Mouse (Mus musculus) heart, embryonic 11.5 days (tissue): Measurements from ENCODE around the gene Gm1043. TPM values are rescaled to one million over a fixed set of nuclear protein-coding genes. Genes with fewer than 3 reads are reported as not detected.
A peak's percentile ranks its signal among the peaks of the same experiment; 100 is the strongest.

ENCODE experiments used
- ATAC-seq: fragments of 200-750 bp; cut with Nextera tagmentation; replicated peaks from 2 replicates; pipeline ENCODE4 v1.8.0; 2017; ENCODE audit warnings: moderate library complexity; ENCODE audit not compliant: insufficient number of reproducible peaks, low FRiP score, low TSS enrichment
- H3K27ac ChIP-seq: fragments of 300-500 bp; sonication (generic); 2 replicates; pipeline ENCODE4 v1.5.1; 2014; ENCODE audit warnings: mild to moderate bottlenecking, low read depth, low read length
- H3K27me3 ChIP-seq: fragments of 300-500 bp; sonication (generic); 2 replicates; pipeline ENCODE4 v1.6.1; 2014; ENCODE audit warnings: mild to moderate bottlenecking, low read length, mixed read lengths; ENCODE audit not compliant: control insufficient read depth, insufficient read depth
- H3K36me3 ChIP-seq: fragments of 300-500 bp; sonication (generic); 2 replicates; pipeline ENCODE4 v1.6.1; 2014; ENCODE audit warnings: mild to moderate bottlenecking, low read length, moderate library complexity, mixed read lengths; ENCODE audit not compliant: control insufficient read depth, insufficient read depth
- H3K4me1 ChIP-seq: fragments of 300-500 bp; sonication (generic); 2 replicates; pipeline ENCODE4 v1.6.1; 2014; ENCODE audit warnings: low read length; ENCODE audit not compliant: control insufficient read depth, insufficient read depth
- H3K4me2 ChIP-seq: fragments of 300-500 bp; sonication (generic); 2 replicates; pipeline ENCODE4 v1.6.1; 2014; ENCODE audit warnings: mild to moderate bottlenecking, moderate library complexity
- H3K4me3 ChIP-seq: fragments of 300-500 bp; sonication (generic); 2 replicates; pipeline ENCODE4 v1.5.1; 2014; ENCODE audit warnings: low read depth, low read length
- H3K9ac ChIP-seq: fragments of 300-500 bp; sonication (generic); 2 replicates; pipeline ENCODE4 v1.6.1; 2014; ENCODE audit warnings: mild to moderate bottlenecking, low read depth, low read length, moderate library complexity
- H3K9me3 ChIP-seq: fragments of 300-500 bp; sonication (generic); replicated peaks from 2 replicates; pipeline ENCODE4 v1.6.1; 2016; ENCODE audit warnings: low read length; ENCODE audit not compliant: control insufficient read depth
- WGBS: fragments of 180-500 bp; shearing (Covaris S2); extraction: QIAGEN DNeasy Blood & Tissue Kit; methylation state at CpG from one replicate; pipeline ENCODE4 v1.1.7; 2014; ENCODE audit not compliant: insufficient replicate concordance; 5-methylcytosine and 5-hydroxymethylcytosine counted together
- polyA plus RNA-seq: library from polyadenylated mRNA; unstranded; fragments of >200 nt; fragmentation: Nextera tagmentation; extraction: Ambion mirVana; gene quantifications from 2 replicates; pipeline ENCODE4 v1.2.1, GENCODE M21; 2014

The Gm1043 gene
- polyA plus RNA-seq: not detected in 2 replicates

DNA sequence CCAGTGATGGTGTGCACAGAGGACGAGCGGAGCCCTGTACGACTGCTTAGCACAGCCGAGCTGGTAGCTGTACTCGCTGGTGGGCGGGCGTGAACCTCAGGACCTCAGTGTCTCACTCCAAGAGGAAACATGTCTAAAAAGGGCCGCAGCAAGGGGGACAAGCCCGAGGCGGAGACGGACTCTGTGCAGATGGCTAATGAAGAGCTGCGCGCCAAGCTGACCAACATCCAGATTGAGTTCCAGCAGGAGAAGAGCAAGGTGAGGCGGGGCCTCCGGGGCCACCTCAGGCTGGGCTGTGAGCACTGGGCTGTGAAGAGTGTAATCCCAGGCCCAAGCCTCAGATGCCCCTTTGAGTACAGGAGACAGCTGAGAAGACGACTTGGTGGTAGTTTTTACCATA is at the start of gene Gm1043:
Gene Gm1043 (plus strand): TSS at position 130 of the 400 bp plus-strand sequence.
- Histone ChIP-seq H3K27me3 (peaks cover 14% of the 10 kb centered on the region), H3K4me3 (no peak within 1 kb of the TSS), H3K4me2 (no peak within 1 kb of the TSS), H3K27ac (no peak within 1 kb of the TSS), H3K9me3 (no peaks in the 10 kb centered on the region), H3K4me1 (peaks cover 5% of the 10 kb centered on the region; the same call in 1 of the 2 replicates), H3K9ac (no peak within 1 kb of the TSS), H3K36me3 (no peaks in the 10 kb centered on the region)
- 81% methylated on average over 16 of the region's 16 CpGs for WGBS
- no peak for ATAC-seq

DNA sequence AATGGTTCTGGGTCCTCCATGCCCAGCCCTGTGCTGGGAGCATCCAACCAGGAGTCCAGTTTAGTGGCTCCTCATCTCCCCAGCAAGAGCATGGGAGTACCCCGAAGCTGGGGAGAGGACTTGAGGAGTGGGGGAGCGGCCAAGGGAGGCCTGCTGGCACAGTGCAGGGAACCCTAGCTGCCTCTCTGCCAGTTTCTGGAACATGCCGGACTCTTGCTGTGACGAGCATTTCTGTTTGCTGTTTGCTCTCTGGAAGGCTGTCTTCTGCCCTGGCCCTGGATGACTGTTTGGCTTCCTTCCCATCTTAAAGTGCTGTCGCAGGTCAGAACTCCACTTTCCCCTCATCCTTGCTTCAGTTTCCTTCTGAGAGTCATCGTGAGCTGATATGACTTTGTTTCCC is 49.3 kb upstream of the Gm1043 start:
- Histone ChIP-seq H3K4me2 (no peak overlapping the region), H3K9ac (no peak overlapping the region), H3K27me3 (peaks cover 20% of the 10 kb centered on the region), H3K9me3 (no peaks in the 10 kb centered on the region), H3K36me3 (no peaks in the 10 kb centered on the region), H3K4me1 (no peaks in the 10 kb centered on the region), H3K4me3 (no peak overlapping the region), H3K27ac (no peak overlapping the region)
- ATAC-seq: no peak
- 80% methylated on average over 6 of the region's 6 CpGs for WGBS

DNA sequence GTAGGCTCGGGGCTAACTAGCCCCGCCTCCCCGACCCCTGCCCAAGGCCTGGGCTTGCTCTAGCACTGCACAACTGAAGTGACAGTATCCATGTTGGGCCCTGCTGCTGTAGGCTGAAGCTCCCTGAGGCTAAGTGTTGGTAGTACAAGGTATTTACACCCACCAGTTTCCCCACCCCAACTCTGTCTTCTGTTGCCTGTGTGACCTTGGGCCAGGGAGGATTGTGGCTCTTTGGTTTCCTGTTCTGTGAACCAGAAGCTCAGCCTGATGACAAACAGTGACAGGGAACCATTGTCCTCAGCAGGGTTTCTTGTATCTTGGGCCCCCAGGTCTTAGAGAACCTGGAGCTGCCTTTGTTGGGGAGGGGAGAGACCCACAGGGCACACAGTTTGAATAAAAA is 48.3 kb upstream of the Gm1043 start:
- WGBS: 72% methylated on average over 3 of the region's 3 CpGs
- H3K27me3 ChIP-seq: peaks cover 11% of the 10 kb centered on the region
- H3K36me3 ChIP-seq: no peaks in the 10 kb centered on the region
- H3K9me3 ChIP-seq: no peaks in the 10 kb centered on the region
- H3K9ac ChIP-seq: no peak overlapping the region
- no peak overlapping the region for H3K4me2 ChIP-seq
- peaks cover 5% of the 10 kb centered on the region; the same call in 1 of the 2 replicates for H3K4me1 ChIP-seq
- H3K4me3 ChIP-seq: no peak overlapping the region
- no peak overlapping the region for H3K27ac ChIP-seq
- no peak for ATAC-seq

DNA sequence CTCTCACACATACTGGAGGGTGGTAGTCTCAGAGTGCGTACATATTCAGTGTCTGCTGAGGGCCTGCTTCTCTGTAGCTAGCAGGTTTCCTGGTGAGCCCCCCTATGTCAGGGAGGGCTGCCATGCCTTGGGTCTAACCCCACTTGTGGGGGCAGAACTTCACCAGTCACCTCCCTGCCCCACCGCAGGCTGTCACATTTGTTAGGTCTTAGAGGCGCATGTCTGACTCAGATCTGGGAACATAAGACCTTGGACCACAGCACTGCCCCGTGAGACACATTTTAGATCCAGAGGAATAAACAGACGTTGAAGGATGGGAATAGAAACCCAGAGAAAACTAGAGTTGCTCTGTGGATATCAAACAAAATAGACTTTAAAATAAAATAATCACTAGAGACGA is 45.3 kb upstream of the Gm1043 start:
- ATAC-seq: no peak
- peaks cover 5% of the 10 kb centered on the region; the same call in 1 of the 2 replicates for H3K4me1 ChIP-seq
- no peaks in the 10 kb centered on the region for H3K9me3 ChIP-seq
- no peak overlapping the region for H3K4me3 ChIP-seq
- H3K4me2 ChIP-seq: no peak overlapping the region
- 69% methylated on average over 6 of the region's 6 CpGs for WGBS
- H3K27me3 ChIP-seq: 0 out of 2 replicates have a peak, but pooled peaks cover 5% of the 10 kb centered on the region
- no peak overlapping the region for H3K27ac ChIP-seq
- no peak overlapping the region for H3K9ac ChIP-seq
- no peaks in the 10 kb centered on the region for H3K36me3 ChIP-seq

DNA sequence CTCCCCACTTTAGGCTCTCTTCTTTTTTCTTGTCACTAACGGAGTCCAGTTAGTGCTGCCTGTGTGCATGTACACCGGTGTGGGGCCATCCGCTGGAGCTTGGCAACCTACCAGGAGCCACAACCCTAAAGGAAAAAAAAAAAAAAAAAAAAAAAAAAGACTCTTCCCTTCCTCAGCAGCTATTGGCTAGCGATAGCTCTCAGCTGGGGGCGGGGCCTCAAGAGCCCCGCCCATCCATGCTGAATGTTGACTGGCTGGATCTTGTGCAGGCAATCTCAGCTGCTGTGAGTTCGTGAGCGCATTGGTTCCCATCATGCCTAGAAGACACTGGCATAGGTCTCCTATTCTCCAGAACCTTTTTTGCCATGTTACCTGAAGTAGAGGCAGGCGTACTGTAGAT is 44.5 kb upstream of the Gm1043 start:
- no peak for ATAC-seq
- no peak overlapping the region for H3K9ac ChIP-seq
- H3K36me3 ChIP-seq: no peaks in the 10 kb centered on the region
- H3K27me3 ChIP-seq: 0 out of 2 replicates have a peak, but pooled peaks cover 5% of the 10 kb centered on the region
- H3K4me2 ChIP-seq: peak overlapping the region; percentile 33; the same call in 1 of the 2 replicates
- WGBS: 18% methylated on average over 9 of the region's 9 CpGs
- no peak overlapping the region for H3K4me3 ChIP-seq
- H3K27ac ChIP-seq: no peak overlapping the region
- H3K4me1 ChIP-seq: peaks cover 5% of the 10 kb centered on the region; the same call in 1 of the 2 replicates
- H3K9me3 ChIP-seq: no peaks in the 10 kb centered on the region

DNA sequence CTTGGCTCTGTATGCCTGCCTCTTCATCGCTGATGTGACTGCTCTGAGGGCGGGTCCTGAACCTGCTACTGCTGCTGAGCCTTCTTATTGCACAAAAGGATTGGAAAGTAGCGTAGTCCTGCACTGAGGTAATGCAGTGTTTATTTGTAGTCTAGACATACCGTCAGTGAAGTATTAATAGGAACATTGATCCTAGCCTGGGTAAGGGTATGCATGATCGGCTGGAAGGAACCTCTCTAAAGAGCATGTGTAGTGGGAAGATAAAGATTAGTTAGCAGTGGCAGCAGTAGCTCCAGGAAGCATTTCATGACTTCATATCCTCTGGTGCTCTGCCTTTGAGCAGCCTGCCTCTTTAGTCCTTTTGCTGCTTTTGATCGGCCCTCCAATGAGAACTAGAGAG is 43.5 kb upstream of the Gm1043 start:
- 37% methylated on average over 6 of the region's 6 CpGs for WGBS
- H3K4me2 ChIP-seq: no peak overlapping the region

DNA sequence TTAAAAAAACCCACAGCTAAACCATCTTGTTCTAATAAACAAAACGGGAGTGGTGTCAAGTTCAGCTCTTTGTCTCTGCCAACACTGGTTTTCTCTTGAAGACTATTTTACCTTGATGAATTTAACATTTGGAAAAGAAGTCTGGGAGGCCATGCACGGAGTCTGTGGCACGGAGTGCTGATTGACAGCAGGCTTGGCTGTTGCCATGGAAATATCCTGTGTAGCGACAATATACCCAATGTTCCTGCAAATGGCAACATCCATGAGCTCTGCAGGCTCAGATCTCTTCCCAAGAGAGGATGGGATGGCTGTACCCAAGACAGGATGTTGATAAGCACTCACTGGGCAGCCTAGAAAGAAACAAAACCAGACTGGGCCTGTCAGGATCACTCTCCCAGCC is 42.2 kb upstream of the Gm1043 start:
- Histone ChIP-seq H3K27me3 (peaks cover 8% of the 10 kb centered on the region; the same call in 1 of the 2 replicates), H3K4me1 (peaks cover 5% of the 10 kb centered on the region; the same call in 1 of the 2 replicates), H3K36me3 (no peaks in the 10 kb centered on the region), H3K9ac (no peak overlapping the region), H3K4me2 (no peak overlapping the region), H3K9me3 (no peaks in the 10 kb centered on the region), H3K27ac (no peak overlapping the region), H3K4me3 (no peak overlapping the region)
- no peak for ATAC-seq
- WGBS: 41% methylated on average over 4 of the region's 4 CpGs

More for the DNA sequence above, 43.5 kb upstream of the Gm1043 start:
- H3K27ac ChIP-seq: no peak overlapping the region
- no peaks in the 10 kb centered on the region for H3K36me3 ChIP-seq
- H3K4me3 ChIP-seq: no peak overlapping the region
- no peak overlapping the region for H3K9ac ChIP-seq
- ATAC-seq: no peak
- H3K4me1 ChIP-seq: peaks cover 5% of the 10 kb centered on the region; the same call in 1 of the 2 replicates
- no peaks in the 10 kb centered on the region for H3K9me3 ChIP-seq
- 0 out of 2 replicates have a peak, but pooled peaks cover 5% of the 10 kb centered on the region for H3K27me3 ChIP-seq

DNA sequence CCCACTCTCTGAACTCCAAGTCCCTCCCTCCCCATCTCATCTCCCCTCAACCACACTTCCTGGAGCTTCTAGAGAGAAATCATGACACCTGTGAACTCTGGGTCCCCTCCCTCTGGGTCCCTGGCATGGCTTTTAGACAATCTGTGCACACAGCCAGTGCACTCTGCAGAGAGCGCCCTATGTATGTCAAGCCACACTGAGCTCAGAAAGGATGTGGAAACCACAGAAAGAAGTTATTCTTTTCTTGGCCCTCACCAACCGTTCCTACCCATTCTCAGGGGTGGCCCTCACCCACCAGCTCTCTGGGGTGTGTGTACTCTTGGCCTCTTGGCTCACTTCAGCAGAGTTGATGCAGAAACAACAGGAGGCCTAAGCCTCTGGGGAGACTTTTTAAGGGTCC is 40.4 kb upstream of the Gm1043 start:
- Histone ChIP-seq H3K27me3 (peaks cover 2% of the 10 kb centered on the region; the same call in 1 of the 2 replicates), H3K9me3 (no peaks in the 10 kb centered on the region), H3K27ac (no peak overlapping the region), H3K4me2 (no peak overlapping the region), H3K36me3 (no peaks in the 10 kb centered on the region), H3K9ac (no peak overlapping the region), H3K4me1 (peaks cover 5% of the 10 kb centered on the region; the same call in 1 of the 2 replicates), H3K4me3 (no peak overlapping the region)
- 75% methylated on average over 2 of the region's 2 CpGs for WGBS
- no peak for ATAC-seq

DNA sequence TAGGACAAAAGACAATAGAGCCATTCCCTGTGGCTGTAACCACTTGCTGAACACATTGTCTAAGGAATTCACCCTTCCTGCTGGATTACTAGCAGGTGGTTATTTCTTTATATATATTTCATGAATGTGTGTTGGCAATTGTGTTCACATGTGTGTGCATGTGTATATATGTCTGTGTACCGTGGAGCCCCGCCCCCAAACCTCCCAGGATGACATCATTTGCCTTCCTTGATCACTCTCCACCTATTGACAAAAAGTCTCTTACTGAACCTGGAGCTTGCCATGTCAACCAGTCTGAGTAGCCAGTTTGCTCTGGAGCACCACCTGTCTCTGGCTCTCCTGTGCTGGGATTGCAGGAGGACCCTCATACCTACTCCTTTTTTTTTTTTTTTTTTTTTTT is 39.6 kb upstream of the Gm1043 start:
- Histone ChIP-seq H3K9me3 (no peaks in the 10 kb centered on the region), H3K4me3 (no peak overlapping the region), H3K9ac (no peak overlapping the region), H3K4me1 (peaks cover 5% of the 10 kb centered on the region; the same call in 1 of the 2 replicates), H3K27ac (no peak overlapping the region), H3K36me3 (no peaks in the 10 kb centered on the region), H3K4me2 (no peak overlapping the region), H3K27me3 (peaks cover 2% of the 10 kb centered on the region)
- no peak for ATAC-seq
- whole genome bisulfite sequencing: 80% methylated on average over 2 of the region's 2 CpGs
